Mouse (Mus musculus) layer of hippocampus, adult 9-10 months (tissue): ENCODE results near the gene Obp2a.
"Not testable (repeated sequence)": the region's sequence is repeated elsewhere in the genome, so short reads cannot be mapped to it uniquely, and the experiment has no call there.

Experiments used
- DNase-seq: peaks from one replicate; pipeline ENCODE4 v3.0.0; 2022; ENCODE audit warnings: low spot score

The Obp2a gene

DNA sequence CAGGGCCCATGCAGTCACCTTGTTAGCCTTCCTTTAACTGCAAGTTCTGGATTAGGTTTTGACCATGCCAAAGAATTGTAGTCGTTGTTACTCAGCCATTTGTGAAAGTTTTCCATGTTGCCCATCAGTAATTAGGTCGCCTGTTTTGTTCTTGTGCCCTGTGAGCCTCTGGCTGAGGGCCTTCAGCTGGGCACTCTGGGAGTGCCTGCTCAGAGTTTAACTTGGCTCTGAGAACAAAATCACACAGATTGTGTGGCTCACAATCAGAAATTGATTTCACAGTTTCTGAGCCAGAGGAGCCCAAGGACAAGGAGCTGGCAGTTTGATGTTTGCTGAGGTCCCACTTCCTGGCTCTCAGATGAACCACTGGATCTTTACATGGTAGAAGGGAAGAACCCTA lies 9.9 kb downstream of the Obp2a start:
- not testable (repeated sequence) for DNase-seq

- not testable (repeated sequence) for DNase-seq
Observed at GRCm38 (mm10) chr2:25711641-25712040, 11.8 kb downstream of the Obp2a start.

DNA sequence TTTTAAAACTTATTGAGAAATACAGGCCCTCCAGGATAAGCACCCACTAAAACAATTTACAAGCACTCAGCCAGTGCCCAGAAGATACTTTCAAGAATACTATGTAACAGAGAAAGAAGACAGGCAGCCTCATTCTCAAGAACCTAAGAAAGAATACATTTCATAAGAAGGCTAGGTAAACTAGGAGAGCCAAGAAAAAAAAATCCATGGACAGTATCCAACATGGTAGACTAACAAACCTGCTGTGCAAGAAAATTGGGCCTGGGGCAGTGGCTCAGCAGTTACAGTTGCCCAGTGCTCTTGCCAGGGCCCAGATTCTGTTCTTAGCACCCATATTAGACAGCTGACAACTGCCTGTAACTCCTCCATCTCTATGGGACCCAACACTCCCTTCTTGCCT lies 17.4 kb downstream of the Obp2a start:
- no peak for DNase-seq

- DNase-seq = no peak
Observed at GRCm38 (mm10) chr2:25733199-25733930, 33.5 kb downstream of the Obp2a start.

DNA sequence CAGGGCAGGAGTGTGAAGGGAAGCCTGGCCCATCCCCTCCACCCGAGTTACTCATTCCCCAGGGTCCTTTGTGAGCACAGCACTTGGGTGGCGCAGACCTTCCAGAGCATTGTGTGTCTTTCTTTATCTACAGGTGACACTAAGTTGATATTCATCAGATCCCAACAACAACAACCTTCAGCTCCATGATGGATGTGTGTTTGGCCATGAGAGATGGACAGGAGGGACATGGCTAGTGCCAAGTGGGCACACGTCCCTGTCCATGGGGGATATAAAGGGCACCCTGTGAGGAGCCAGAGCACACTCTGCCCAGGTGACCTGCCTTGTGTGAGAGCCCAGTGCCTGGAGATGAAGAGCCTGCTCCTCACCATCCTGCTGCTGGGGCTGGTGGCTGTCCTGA lies 36.9 kb downstream of the Obp2a start, which contains the start of gene Obp2b:
Obp2b (plus strand) TSS at position 301 of the 400 bp plus-strand sequence.
- not testable (repeated sequence) for DNase-seq

DNA sequence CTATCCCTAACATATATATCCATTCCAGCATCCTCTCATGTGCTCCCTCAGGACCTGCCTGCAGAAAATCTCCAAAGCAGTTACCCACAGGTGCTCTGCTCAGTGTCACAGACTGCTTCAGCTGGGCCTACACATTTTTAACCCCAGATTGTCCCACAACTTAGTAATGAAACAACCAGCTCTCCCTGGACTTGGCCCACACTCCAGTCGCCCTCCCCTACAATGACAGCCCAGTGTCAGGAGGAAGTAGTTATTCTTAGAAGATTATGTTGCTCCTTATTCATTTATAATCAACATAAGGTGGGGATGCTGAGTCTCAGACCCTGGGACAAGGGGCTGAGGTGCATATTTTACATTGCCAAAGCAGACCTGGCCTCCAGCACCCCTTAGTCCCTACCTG lies 41.8 kb downstream of the Obp2a start:
- DNase-seq = no peak
